Mouse (Mus musculus) G1E (cell line): Measurements from ENCODE around the gene 1700074P13Rik.

ENCODE experiments used
- CTCF ChIP-seq: IDR thresholded peaks from 2 replicates; pipeline ENCODE4 v1.5.1; 2012; ENCODE audit warnings: low read depth, low read length, inconsistent platforms, mixed read lengths
- GATA2 ChIP-seq: IDR thresholded peaks from 2 replicates; pipeline ENCODE4 v1.6.1; 2012; ENCODE audit warnings: low read depth, low read length, inconsistent platforms, borderline replicate concordance

DNA sequence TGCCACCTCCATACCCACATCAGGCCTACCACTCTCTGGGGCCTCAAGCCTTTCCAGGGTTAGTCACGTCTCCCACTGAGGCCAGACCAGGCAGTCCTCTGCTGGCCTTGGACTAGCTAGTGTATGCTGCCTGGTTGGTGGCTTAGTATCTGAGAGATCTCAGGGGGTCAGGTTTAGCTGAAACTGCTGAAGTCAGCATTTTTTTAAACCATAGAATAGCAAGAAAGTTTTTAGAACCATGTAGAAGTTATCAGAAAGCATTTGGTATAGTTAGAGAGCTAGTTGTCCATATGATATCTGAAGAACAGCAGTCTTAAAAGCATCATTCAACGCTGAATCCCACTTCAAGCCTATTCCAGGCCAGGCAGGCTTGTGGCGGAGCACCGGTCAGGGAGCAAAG lies 20.4 kb downstream of the 1700074P13Rik start:
- TF ChIP-seq GATA2 (no peak), CTCF (no peak)
